9 mouse cellular contexts compared by ENCODE assay signal in genomic region chr3:116127836-116128235, GRCm38 (mm10). TPM values are rescaled to one million over a fixed set of nuclear protein-coding genes. Genes with fewer than 3 reads are reported as not detected.
A peak's percentile ranks its signal among the peaks of the same experiment; 100 is the strongest.
DNase-seq lines count a peak whose midpoint lies in the region; ATAC-seq and TF ChIP-seq lines count a peak whose summit lies in the region.
"Had no signal": no experiment of that assay in that cellular context is flagged by ENCODE, and none has a peak within 500 bp of the region (broad histone marks: within the 10 kb centered on the region; RNA-seq: fewer than 3 reads in every experiment).

No protein-coding gene starts in this region.

- no peaks in the 10 kb centered on the region for H3K79me2 ChIP-seq in myocyte (ENCODE audit: control insufficient read depth, insufficient read depth)

- peaks cover 27% of the 10 kb centered on the region for H3K4me1 ChIP-seq in forebrain, embryonic 12.5 days
- H3K4me1 ChIP-seq in intestine, postnatal 0 days (replicated peaks; ENCODE audit: control insufficient read depth, insufficient read depth, low read length) = no peaks in the 10 kb centered on the region

- H3K9ac ChIP-seq in forebrain, embryonic 12.5 days = no peak overlapping the region
- H3K9ac ChIP-seq in intestine, postnatal 0 days (ENCODE audit: low read depth, low read length) = no peak overlapping the region

- WGBS in forebrain, embryonic 12.5 days = 69% methylated on average over 3 of the region's 3 CpGs
- WGBS in intestine, postnatal 0 days = 70% methylated on average over 3 of the region's 3 CpGs

- peak overlapping the region; percentile 40; the same call in 1 of the 2 replicates for H3K4me3 ChIP-seq in left cerebral cortex, adult 2 months
- peak overlapping the region; percentile 33 for H3K4me3 ChIP-seq in forebrain, embryonic 12.5 days (replicated peaks)
- H3K4me3 ChIP-seq in intestine, postnatal 0 days (ENCODE audit: low read depth, low read length) = peak overlapping the region; percentile 7; the same call in 1 of the 2 replicates
- peak overlapping the region; percentile 42 for H3K4me3 ChIP-seq in myocyte

- ATAC-seq in forebrain, embryonic 12.5 days (ENCODE audit: low FRiP score) = no peak
- no peak for ATAC-seq in intestine, postnatal 0 days
- no peak for ATAC-seq in frontal cortex, adult (ENCODE audit: low TSS enrichment)

- DNase-seq in left cerebral cortex, adult 2 months (ENCODE audit: extremely low spot score in 1 of 2, low spot score in 2 of 2) = no peak
- DNase-seq in left cerebral cortex, postnatal 4 days = no peak
- DNase-seq in cerebellum, postnatal 10 days = no peak
- DNase-seq in right cerebral cortex, postnatal 10 days (ENCODE audit: low spot score in 2 of 2) = no peak

- H3K27me3 ChIP-seq in forebrain, embryonic 12.5 days = peaks cover 6% of the 10 kb centered on the region; the same call in 1 of the 2 replicates
- no peaks in the 10 kb centered on the region for H3K27me3 ChIP-seq in intestine, postnatal 0 days (replicated peaks; ENCODE audit: control insufficient read depth, insufficient read depth, low read length)
- H3K27me3 ChIP-seq in myocyte (ENCODE audit: control insufficient read depth, insufficient read depth, insufficient read length) = no peaks in the 10 kb centered on the region

- intact Hi-C loops in left cerebral cortex, adult 2 months (cut with DNase I) = no loop called here
- intact Hi-C loops in left cerebral cortex, postnatal 4 days (cut with DNase I) = no loop called here

- no peak for TF ChIP-seq POLR2A in myocyte (IDR thresholded peaks at IDR 0.05; ENCODE audit: insufficient read length, low read depth)

- H3K4me2 ChIP-seq in forebrain, embryonic 12.5 days = peak overlapping the region; percentile 51
- H3K4me2 ChIP-seq in intestine, postnatal 0 days (replicated peaks; ENCODE audit: low read depth) = peak overlapping the region; percentile 57; the same call in 1 of the 2 replicates
- H3K4me2 ChIP-seq in myocyte (ENCODE audit: low read depth) = peak overlapping the region; percentile 89

- peaks cover 7% of the 10 kb centered on the region for H3K36me3 ChIP-seq in forebrain, embryonic 12.5 days (replicated peaks)
- H3K36me3 ChIP-seq in intestine, postnatal 0 days (ENCODE audit: control insufficient read depth, insufficient read depth) = no peaks in the 10 kb centered on the region
- no peaks in the 10 kb centered on the region for H3K36me3 ChIP-seq in myocyte (ENCODE audit: control insufficient read depth, insufficient read depth)
- H3K36me3 ChIP-seq: G1E had no signal

- TF ChIP-seq CTCF in left cerebral cortex, adult 2 months (IDR thresholded peaks at IDR 0.05) = no peak
- no peak for TF ChIP-seq CTCF in intestine, postnatal 0 days (IDR thresholded peaks at IDR 0.05; ENCODE audit: low read depth)

- no peak overlapping the region for H3K27ac ChIP-seq in left cerebral cortex, adult 2 months
- no peak overlapping the region for H3K27ac ChIP-seq in forebrain, embryonic 12.5 days
- no peak overlapping the region for H3K27ac ChIP-seq in intestine, postnatal 0 days (ENCODE audit: low read depth, low read length)

- no peak overlapping the region for H3ac ChIP-seq in myocyte (ENCODE audit: control insufficient read depth, insufficient read length)

- H3K9me3 ChIP-seq in forebrain, embryonic 12.5 days = no peaks in the 10 kb centered on the region
- H3K9me3 ChIP-seq in intestine, postnatal 0 days (ENCODE audit: control insufficient read depth) = no peaks in the 10 kb centered on the region
- H3K9me3 ChIP-seq: G1E had no signal

TF ChIP-seq in myocyte, 11 proteins besides CTCF, POLR2A, EP300 and RAD21:
- TF ChIP-seq MYOD1 (IDR thresholded peaks at IDR 0.05; ENCODE audit: control insufficient read depth in 1 of 3, insufficient read length in 2 of 3, low read depth in 2 of 3) (no peak), REST (IDR thresholded peaks at IDR 0.05; ENCODE audit: insufficient read depth, insufficient read length) (no peak), TCF12 (IDR thresholded peaks at IDR 0.05; ENCODE audit: insufficient read depth, poor library complexity, severe bottlenecking) (no peak), MYOG (IDR thresholded peaks at IDR 0.05; ENCODE audit: control insufficient read depth in 1 of 3, insufficient read depth in 1 of 3, insufficient read length in 2 of 3, low read depth in 2 of 3) (no peak), USF1 (IDR thresholded peaks at IDR 0.05; ENCODE audit: low read depth) (no peak), CEBPB (IDR thresholded peaks at IDR 0.05; ENCODE audit: insufficient read depth, poor library complexity, severe bottlenecking) (no peak), SRF (IDR thresholded peaks at IDR 0.05; ENCODE audit: control insufficient read depth, insufficient read length, low read depth) (no peak)
TF ChIP-seq in myocyte: peak in this region for 0.

RNA-seq across cellular contexts. Expression of gene Vcam1, which starts 1.7 kb away (rescaled TPM):
- total RNA-seq in left cerebral cortex, adult 2 months (2021) = 10 to 100 TPM; 16.8 to 19.1 TPM
- 10 to 100 TPM; 27.9 to 29.8 TPM for total RNA-seq in left cerebral cortex, postnatal 4 days (2021)
- polyA plus RNA-seq in forebrain, embryonic 12.5 days (2016; fragmentation: Nextera tagmentation; extraction: Ambion mirVana) = 37.2 and 38.3 TPM in 2 replicates
- polyA plus RNA-seq in intestine, postnatal 0 days (2015; fragmentation: Nextera tagmentation; extraction: Ambion mirVana) = 6.4 and 7.2 TPM in 2 replicates
- polyA plus RNA-seq in myocyte (2012; fragmentation: generic; extraction: Trizol) = 6.6 TPM
- polyA plus RNA-seq: G1E had no signal
